Mouse (Mus musculus) forebrain, embryonic 16.5 days (tissue): Measurements from ENCODE around the gene Olfml2b. TPM values are rescaled to one million over a fixed set of nuclear protein-coding genes. Genes with fewer than 3 reads are reported as not detected.
A peak's percentile ranks its signal among the peaks of the same experiment; 100 is the strongest.

Experiments used
- ATAC-seq: fragments of 200-750 bp; cut with Nextera tagmentation; 2 replicates; pipeline ENCODE4 v1.8.0; 2017; ENCODE audit warnings: mild to moderate bottlenecking, moderate library complexity
- H3K27ac ChIP-seq: fragments of 300-500 bp; sonication (generic); 2 replicates; pipeline ENCODE4 v1.5.1; 2014; ENCODE audit warnings: low read length, control low read depth
- H3K27me3 ChIP-seq: fragments of 300-500 bp; sonication (generic); replicated peaks from 2 replicates; pipeline ENCODE4 v1.6.1; 2014; ENCODE audit warnings: low read length; ENCODE audit not compliant: control insufficient read depth, insufficient read depth
- H3K36me3 ChIP-seq: fragments of 300-500 bp; sonication (generic); 2 replicates; pipeline ENCODE4 v1.6.1; 2014; ENCODE audit not compliant: control insufficient read depth, insufficient read depth
- H3K4me1 ChIP-seq: fragments of 300-500 bp; sonication (generic); replicated peaks from 2 replicates; pipeline ENCODE4 v1.6.1; 2014; ENCODE audit warnings: low read length; ENCODE audit not compliant: control insufficient read depth, insufficient read depth
- H3K4me2 ChIP-seq: fragments of 300-500 bp; sonication (generic); 2 replicates; pipeline ENCODE4 v1.6.1; 2014; ENCODE audit warnings: mild to moderate bottlenecking, low read length, control low read depth
- H3K4me3 ChIP-seq: fragments of 300-500 bp; sonication (generic); replicated peaks from 2 replicates; pipeline ENCODE4 v1.5.1; 2014; ENCODE audit warnings: mild to moderate bottlenecking, low read length, control low read depth
- H3K9ac ChIP-seq: fragments of 300-500 bp; sonication (generic); replicated peaks from 2 replicates; pipeline ENCODE4 v1.6.1; 2014; ENCODE audit warnings: low read depth, low read length, control low read depth
- H3K9me3 ChIP-seq: fragments of 300-500 bp; sonication (generic); 2 replicates; pipeline ENCODE4 v1.6.1; 2016; ENCODE audit warnings: low read length; ENCODE audit not compliant: control insufficient read depth
- WGBS: fragments of 180-500 bp; shearing (Covaris S2); extraction: QIAGEN DNeasy Blood & Tissue Kit; methylation state at CpG from one replicate; pipeline ENCODE4 v1.1.7; 2014; 5-methylcytosine and 5-hydroxymethylcytosine counted together
- polyA plus RNA-seq: library from polyadenylated mRNA; unstranded; fragments of >200 nt; fragmentation: Nextera tagmentation; extraction: Ambion mirVana; gene quantifications from 2 replicates; pipeline ENCODE4 v1.2.1, GENCODE M21; 2015

Olfml2b gene
- polyA plus RNA-seq, 1 experiment from 2014 or later: 12.2 TPM

DNA sequence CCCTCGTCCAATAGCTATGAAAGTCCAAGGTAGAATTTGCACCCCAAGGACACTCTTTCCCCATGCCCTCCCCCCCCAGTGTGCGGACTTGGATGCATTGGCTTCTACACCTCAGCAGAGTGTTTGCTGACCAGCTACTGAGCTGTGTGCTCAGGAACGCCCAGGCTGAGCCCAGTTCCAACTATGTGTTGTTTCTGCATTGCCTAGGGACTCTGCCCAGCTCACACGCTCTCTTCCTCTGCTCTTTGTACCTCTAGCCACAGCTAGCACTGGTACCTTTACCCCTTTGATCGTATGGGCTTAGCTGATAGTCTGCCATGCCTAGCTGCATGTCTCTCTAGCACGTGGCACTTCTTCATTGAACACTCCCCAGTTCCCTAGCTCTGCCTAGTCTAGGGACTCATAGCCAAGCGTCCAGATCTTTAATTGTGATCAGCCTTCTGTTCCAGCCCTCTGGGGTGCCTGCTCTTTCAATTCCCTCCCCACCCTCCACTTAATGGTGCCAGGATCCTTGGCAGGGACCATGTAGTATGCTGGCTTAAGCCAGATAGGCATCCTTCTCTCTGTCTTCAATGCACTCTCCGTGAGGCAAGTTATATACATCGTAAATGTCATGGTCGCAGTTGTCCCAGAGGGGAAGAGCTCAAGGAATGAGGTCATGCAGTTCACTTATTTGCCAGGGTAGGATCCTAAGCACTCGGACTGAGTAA is 12.3 kb downstream of the Olfml2b start:
- Histone ChIP-seq H3K4me1 (peaks cover 19% of the 10 kb centered on the region), H3K9me3 (no peaks in the 10 kb centered on the region), H3K27ac (0 out of 2 replicates have a peak overlapping the region, but pooled peaks have one; percentile 1), H3K9ac (no peak overlapping the region), H3K4me3 (no peak overlapping the region), H3K27me3 (no peaks in the 10 kb centered on the region), H3K36me3 (no peaks in the 10 kb centered on the region), H3K4me2 (no peak overlapping the region)
- peak; percentile 70 for ATAC-seq
- WGBS: 66% methylated on average over 11 of the region's 11 CpGs

DNA sequence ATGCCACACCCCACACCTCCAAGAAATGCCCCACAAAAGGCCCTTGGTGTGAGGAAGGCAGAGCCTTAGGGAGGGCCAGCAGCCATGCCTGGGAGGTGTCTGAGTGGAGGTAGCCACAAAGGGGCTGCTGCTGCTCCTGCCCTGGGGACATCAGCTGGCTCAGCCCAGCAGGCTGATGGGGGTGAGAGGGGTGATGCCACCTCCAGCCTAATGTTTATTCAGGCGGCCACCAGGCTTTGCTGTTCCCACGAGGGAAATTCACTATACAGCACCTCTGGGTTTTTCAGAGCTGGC is 12.8 kb downstream of the Olfml2b start:
- Histone ChIP-seq H3K4me1 (peaks cover 19% of the 10 kb centered on the region), H3K36me3 (no peaks in the 10 kb centered on the region), H3K9ac (no peak overlapping the region), H3K27me3 (no peaks in the 10 kb centered on the region), H3K4me3 (no peak overlapping the region), H3K27ac (no peak overlapping the region), H3K4me2 (no peak overlapping the region), H3K9me3 (no peaks in the 10 kb centered on the region)
- ATAC-seq: 0 out of 2 replicates have a peak, but pooled peaks have one; percentile 3
- 58% methylated on average over 2 of the region's 2 CpGs for WGBS

DNA sequence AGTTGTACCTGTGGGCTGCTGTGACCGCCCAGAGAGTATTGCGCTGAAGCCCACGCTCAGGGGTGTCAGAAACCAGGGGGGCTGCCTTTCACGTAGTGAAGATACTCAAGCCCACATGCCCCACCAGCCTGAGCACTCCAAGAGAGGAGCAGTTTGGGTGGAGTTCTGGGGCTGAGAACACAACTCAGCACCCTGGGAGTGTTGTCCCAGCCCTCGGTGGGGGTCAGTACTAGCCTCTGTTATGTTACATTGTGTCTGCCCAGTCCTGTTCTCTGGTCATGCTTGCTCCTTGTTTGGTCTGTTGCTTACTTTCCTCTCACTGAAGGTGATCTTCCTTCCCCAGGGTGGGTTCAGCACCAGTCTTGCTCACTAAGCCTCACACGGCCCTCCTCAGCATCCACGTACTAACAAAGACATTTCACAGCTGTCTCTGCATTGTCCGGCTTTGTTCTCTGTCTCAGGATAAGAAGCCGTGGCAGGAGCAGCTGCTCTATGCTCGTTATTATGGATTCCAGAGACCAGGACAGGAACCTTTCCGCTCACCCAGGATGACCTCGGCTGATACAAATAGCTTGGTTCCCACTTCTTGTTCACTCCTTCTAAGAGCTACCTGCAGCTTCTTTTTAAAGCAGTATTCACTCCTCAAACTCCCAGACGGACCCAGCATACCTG is 13.4 kb downstream of the Olfml2b start:
- 59% methylated on average over 13 of the region's 13 CpGs for WGBS
- H3K4me2 ChIP-seq: no peak overlapping the region
- no peak overlapping the region for H3K9ac ChIP-seq
- no peaks in the 10 kb centered on the region for H3K27me3 ChIP-seq
- no peaks in the 10 kb centered on the region for H3K36me3 ChIP-seq
- no peak for ATAC-seq
- no peak overlapping the region for H3K4me3 ChIP-seq
- peaks cover 19% of the 10 kb centered on the region for H3K4me1 ChIP-seq
- H3K27ac ChIP-seq: no peak overlapping the region
- H3K9me3 ChIP-seq: no peaks in the 10 kb centered on the region

DNA sequence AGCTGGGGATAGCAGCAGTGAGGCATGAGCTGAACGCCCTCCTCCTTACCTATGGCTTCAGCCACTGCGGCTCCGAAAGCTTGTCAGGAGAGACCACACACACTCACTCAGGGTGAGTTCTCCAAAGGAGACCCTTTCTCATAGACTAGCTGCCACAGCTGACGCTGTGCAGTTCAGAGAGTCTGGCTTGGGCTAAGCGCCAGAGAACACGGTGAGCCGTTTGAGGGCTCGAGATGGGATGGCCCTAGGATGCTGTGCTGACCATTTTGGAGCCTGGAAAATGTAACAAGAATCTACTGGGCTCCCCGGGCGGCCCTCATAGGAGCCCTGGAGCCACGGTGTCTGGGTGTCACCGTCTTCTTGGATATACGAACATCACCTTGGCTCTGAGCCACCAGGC is 14.9 kb downstream of the Olfml2b start:
- 81% methylated on average over 13 of the region's 13 CpGs for WGBS
- no peak overlapping the region for H3K9ac ChIP-seq
- H3K36me3 ChIP-seq: 0 out of 2 replicates have a peak, but pooled peaks cover 2% of the 10 kb centered on the region

DNA sequence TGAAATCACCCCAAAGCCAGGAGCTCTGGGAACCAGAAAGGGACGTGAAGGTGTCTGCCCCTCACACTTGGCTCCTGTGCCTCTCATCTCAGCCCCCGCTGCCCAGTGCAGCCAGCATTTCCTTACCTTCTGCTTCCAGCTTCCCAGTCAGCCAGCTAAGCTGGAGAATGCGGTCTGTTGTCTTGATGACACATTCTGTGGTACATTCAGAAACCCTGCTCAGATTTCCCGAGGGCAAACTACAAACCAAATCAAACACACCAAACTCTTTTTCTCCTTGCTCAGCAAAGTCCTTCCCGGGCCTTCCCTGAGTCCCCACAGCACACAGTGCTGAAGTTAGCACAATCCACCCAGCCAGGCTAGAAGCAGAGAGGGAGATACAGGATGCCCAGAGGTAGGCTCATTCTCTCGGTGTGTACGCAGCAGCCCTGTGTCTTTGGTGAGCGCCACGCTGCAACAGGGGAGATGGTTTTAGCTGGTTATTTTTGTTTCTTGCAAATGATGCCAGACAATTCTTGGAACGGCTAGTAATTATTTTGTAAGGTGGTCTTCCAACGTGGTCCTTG is 20.4 kb downstream of the Olfml2b start:
- no peaks in the 10 kb centered on the region for H3K9me3 ChIP-seq
- H3K36me3 ChIP-seq: peaks cover 2% of the 10 kb centered on the region
- no peaks in the 10 kb centered on the region for H3K27me3 ChIP-seq
- ATAC-seq: no peak
- H3K4me1 ChIP-seq: no peaks in the 10 kb centered on the region
- H3K27ac ChIP-seq: no peak overlapping the region
- no peak overlapping the region for H3K9ac ChIP-seq
- WGBS: 81% methylated on average over 11 of the region's 11 CpGs
- no peak overlapping the region for H3K4me3 ChIP-seq
- no peak overlapping the region for H3K4me2 ChIP-seq

More for the DNA sequence above, 14.9 kb downstream of the Olfml2b start:
- H3K9me3 ChIP-seq: no peaks in the 10 kb centered on the region
- no peak overlapping the region for H3K4me3 ChIP-seq
- H3K27me3 ChIP-seq: no peaks in the 10 kb centered on the region
- H3K27ac ChIP-seq: no peak overlapping the region
- no peak for ATAC-seq
- no peak overlapping the region for H3K4me2 ChIP-seq
- peaks cover 19% of the 10 kb centered on the region for H3K4me1 ChIP-seq

DNA sequence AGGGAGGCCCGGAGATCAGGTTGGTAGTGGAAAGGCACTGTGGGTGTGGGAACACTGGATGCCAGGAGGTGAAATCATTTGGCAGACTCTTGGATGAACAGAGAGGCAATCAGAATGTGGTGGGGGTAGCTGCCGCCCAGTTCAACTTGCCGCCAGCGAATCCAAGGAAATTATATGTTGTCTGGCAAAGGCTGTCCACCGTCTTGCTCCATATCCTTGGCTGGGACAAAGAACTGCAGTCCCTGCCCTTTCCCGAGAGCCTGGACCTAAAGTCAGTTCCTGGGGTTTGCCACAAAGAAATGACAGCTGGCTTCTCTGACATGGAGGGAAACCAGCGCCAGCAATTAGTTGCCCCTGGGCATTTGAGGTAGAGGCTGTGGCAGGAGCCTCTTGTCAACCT is 20.9 kb downstream of the Olfml2b start:
- Histone ChIP-seq H3K27me3 (no peaks in the 10 kb centered on the region), H3K4me3 (no peak overlapping the region), H3K9ac (no peak overlapping the region), H3K9me3 (no peaks in the 10 kb centered on the region), H3K36me3 (peaks cover 2% of the 10 kb centered on the region), H3K27ac (no peak overlapping the region), H3K4me2 (no peak overlapping the region), H3K4me1 (no peaks in the 10 kb centered on the region)
- ATAC-seq: no peak
- WGBS: 67% methylated on average over 7 of the region's 7 CpGs

DNA sequence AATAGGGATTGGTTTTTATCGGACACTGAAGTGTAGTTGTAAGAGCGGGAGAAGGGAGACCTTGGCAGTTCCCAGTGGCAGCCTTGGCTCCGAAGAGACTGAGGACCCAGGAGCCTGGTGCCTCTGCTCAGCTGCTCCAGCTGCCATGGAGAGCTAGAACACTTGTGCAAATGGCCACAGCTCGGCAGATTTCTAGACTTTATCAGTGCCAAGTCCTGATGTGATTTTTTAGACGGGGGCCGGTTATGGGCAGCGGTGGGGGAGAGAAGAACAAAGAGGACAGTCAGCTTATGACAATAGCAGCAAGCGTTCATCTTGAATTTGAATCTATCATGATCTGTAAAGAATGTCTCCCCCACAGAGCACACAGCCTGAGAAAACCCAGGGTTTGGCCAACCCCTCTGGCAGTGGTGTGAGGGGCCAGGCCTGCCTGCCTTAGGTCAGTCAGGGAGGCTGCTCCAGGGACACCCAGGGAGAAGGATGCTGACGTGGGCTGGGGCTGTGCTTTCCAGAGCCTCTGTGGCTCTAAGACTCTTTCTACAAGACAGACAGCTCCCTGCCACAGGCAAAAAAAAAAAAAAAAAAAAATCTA is 29.9 kb downstream of the Olfml2b start:
- 0 out of 2 replicates have a peak, but pooled peaks cover 1% of the 10 kb centered on the region for H3K4me1 ChIP-seq
- no peaks in the 10 kb centered on the region for H3K9me3 ChIP-seq
- WGBS: 69% methylated on average over 9 of the region's 9 CpGs
- no peak overlapping the region for H3K4me2 ChIP-seq
- no peaks in the 10 kb centered on the region for H3K27me3 ChIP-seq
- ATAC-seq: no peak
- no peak overlapping the region for H3K27ac ChIP-seq
- H3K36me3 ChIP-seq: peaks cover 7% of the 10 kb centered on the region
- H3K9ac ChIP-seq: no peak overlapping the region
- no peak overlapping the region for H3K4me3 ChIP-seq

DNA sequence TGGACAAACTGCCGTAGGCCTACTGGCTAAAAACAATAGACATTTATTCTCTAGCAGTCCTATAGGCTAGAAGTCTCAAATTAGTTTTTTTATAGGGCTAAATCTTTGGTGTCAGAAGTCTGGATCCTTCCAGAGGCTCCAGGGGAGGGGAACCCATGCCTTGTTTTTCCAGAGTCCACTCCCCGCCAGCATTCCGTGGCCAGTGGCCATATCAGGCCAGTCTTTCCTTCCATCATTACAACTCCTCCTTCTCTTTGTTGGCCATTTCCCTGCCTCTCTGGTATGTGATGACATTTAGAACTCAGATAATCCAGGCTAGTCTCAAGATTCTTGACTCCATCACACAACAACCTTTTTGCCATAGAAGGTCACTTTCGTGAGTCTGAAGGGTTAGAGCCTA is 33.3 kb downstream of the Olfml2b start:
- H3K9ac ChIP-seq: no peak overlapping the region
- no peak for ATAC-seq
- 91% methylated on average over 4 of the region's 4 CpGs for WGBS

DNA sequence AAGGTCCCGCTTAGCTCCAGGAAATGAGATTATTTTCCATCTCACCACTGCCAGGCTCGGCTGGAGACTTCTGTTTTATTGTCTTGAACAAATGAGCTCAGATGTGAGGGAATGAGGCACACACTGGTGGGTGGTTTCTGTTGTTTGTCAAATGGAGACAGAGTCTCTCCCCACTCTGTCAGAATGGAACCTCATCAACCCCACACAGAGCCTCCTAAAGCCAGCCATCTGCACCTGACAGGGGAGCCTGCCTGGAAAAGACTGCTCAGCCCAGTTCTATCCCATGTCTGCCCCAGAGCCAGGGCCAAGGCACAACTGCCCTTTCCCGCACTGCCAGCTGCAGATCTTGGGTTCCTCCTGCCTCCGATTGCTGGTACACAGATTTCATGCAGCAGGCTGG is 34.5 kb downstream of the Olfml2b start:
- 67% methylated on average over 4 of the region's 4 CpGs for WGBS
- Histone ChIP-seq H3K4me2 (no peak overlapping the region), H3K36me3 (peaks cover 2% of the 10 kb centered on the region; the same call in 1 of the 2 replicates), H3K4me3 (no peak overlapping the region), H3K27me3 (no peaks in the 10 kb centered on the region), H3K9me3 (no peaks in the 10 kb centered on the region), H3K4me1 (0 out of 2 replicates have a peak, but pooled peaks cover 7% of the 10 kb centered on the region), H3K9ac (no peak overlapping the region), H3K27ac (no peak overlapping the region)
- no peak for ATAC-seq

More for the DNA sequence above, 33.3 kb downstream of the Olfml2b start:
- H3K4me2 ChIP-seq: no peak overlapping the region
- no peaks in the 10 kb centered on the region for H3K27me3 ChIP-seq
- H3K4me1 ChIP-seq: 0 out of 2 replicates have a peak, but pooled peaks cover 7% of the 10 kb centered on the region
- H3K36me3 ChIP-seq: peaks cover 2% of the 10 kb centered on the region; the same call in 1 of the 2 replicates
- no peak overlapping the region for H3K27ac ChIP-seq
- H3K9me3 ChIP-seq: no peaks in the 10 kb centered on the region
- no peak overlapping the region for H3K4me3 ChIP-seq
